Comparison of ENCODE assay signal across 8 mouse cellular contexts in genomic region chr1:180777289-180777659, GRCm38 (mm10). TPM values are rescaled to one million over a fixed set of nuclear protein-coding genes. Genes with fewer than 3 reads are reported as not detected.
DNase-seq lines count a peak whose midpoint lies in the region; ATAC-seq and TF ChIP-seq lines count a peak whose summit lies in the region.

No protein-coding gene starts in this region.

- no peak for DNase-seq in layer of hippocampus, adult 2 months (ENCODE audit: low spot score in 2 of 2)
- no peak for DNase-seq in layer of hippocampus, adult 9-11 months
- no peak for DNase-seq in spleen, adult 18-20 months
- DNase-seq in frontal cortex, postnatal 10 days (ENCODE audit: low spot score in 2 of 2): no peak
- no peak for DNase-seq in frontal cortex, postnatal 25 days (ENCODE audit: low spot score in 2 of 2)

- WGBS in embryonic facial prominence, embryonic 13.5 days: 3% methylated on average over 10 of the region's 10 CpGs
- WGBS in intestine, postnatal 0 days: 2% methylated on average over 10 of the region's 10 CpGs
- 7% methylated on average over 10 of the region's 10 CpGs for WGBS in neural tube, embryonic 12.5 days

- peak overlapping the region; percentile 93 for H3K4me2 ChIP-seq in embryonic facial prominence, embryonic 13.5 days
- H3K4me2 ChIP-seq in intestine, postnatal 0 days (replicated peaks; ENCODE audit: low read depth): peak overlapping the region; percentile 74
- H3K4me2 ChIP-seq in neural tube, embryonic 12.5 days (replicated peaks): peak overlapping the region; percentile 71

- H3K4me3 ChIP-seq in layer of hippocampus, adult 2 months: peak overlapping the region; percentile 92
- peak overlapping the region; percentile 73 for H3K4me3 ChIP-seq in embryonic facial prominence, embryonic 13.5 days
- peak overlapping the region; percentile 48 for H3K4me3 ChIP-seq in intestine, postnatal 0 days (ENCODE audit: low read depth, low read length)
- H3K4me3 ChIP-seq in neural tube, embryonic 12.5 days: peak overlapping the region; percentile 55

- peak overlapping the region; percentile 89 for H3K9ac ChIP-seq in embryonic facial prominence, embryonic 13.5 days
- H3K9ac ChIP-seq in intestine, postnatal 0 days (ENCODE audit: low read depth, low read length): peak overlapping the region; percentile 67
- H3K9ac ChIP-seq in neural tube, embryonic 12.5 days: peak overlapping the region; percentile 73

- ATAC-seq in embryonic facial prominence, embryonic 13.5 days (ENCODE audit: insufficient number of reproducible peaks, insufficient read depth, low FRiP score, low TSS enrichment, low read depth): no peak
- 0 out of 2 replicates have a peak, but pooled peaks have one; percentile 1 for ATAC-seq in intestine, postnatal 0 days
- ATAC-seq in neural tube, embryonic 12.5 days (ENCODE audit: low FRiP score, low read depth): peak; percentile 23; the same call in 1 of the 2 replicates

- H3K9me3 ChIP-seq in embryonic facial prominence, embryonic 13.5 days: peaks cover 4% of the 10 kb centered on the region; the same call in 1 of the 2 replicates
- no peaks in the 10 kb centered on the region for H3K9me3 ChIP-seq in intestine, postnatal 0 days (ENCODE audit: control insufficient read depth)
- 0 out of 2 replicates have a peak, but pooled peaks cover 5% of the 10 kb centered on the region for H3K9me3 ChIP-seq in neural tube, embryonic 12.5 days

- H3K36me3 ChIP-seq in embryonic facial prominence, embryonic 13.5 days: no peaks in the 10 kb centered on the region
- H3K36me3 ChIP-seq in intestine, postnatal 0 days (ENCODE audit: control insufficient read depth, insufficient read depth): no peaks in the 10 kb centered on the region
- no peaks in the 10 kb centered on the region for H3K36me3 ChIP-seq in neural tube, embryonic 12.5 days

- no peak for TF ChIP-seq CTCF in layer of hippocampus, adult 2 months (conservative IDR thresholded peaks at IDR 0.05)
- no peak for TF ChIP-seq CTCF in intestine, postnatal 0 days (IDR thresholded peaks at IDR 0.05; ENCODE audit: low read depth)

- H3K27me3 ChIP-seq in embryonic facial prominence, embryonic 13.5 days: no peaks in the 10 kb centered on the region; the same call in 1 of the 2 replicates
- H3K27me3 ChIP-seq in intestine, postnatal 0 days (replicated peaks; ENCODE audit: control insufficient read depth, insufficient read depth, low read length): no peaks in the 10 kb centered on the region
- H3K27me3 ChIP-seq in neural tube, embryonic 12.5 days (replicated peaks): no peaks in the 10 kb centered on the region

- peak overlapping the region; percentile 95 for H3K27ac ChIP-seq in layer of hippocampus, adult 2 months
- H3K27ac ChIP-seq in embryonic facial prominence, embryonic 13.5 days: peak overlapping the region; percentile 96
- peak overlapping the region; percentile 96 for H3K27ac ChIP-seq in intestine, postnatal 0 days (ENCODE audit: low read depth, low read length)
- H3K27ac ChIP-seq in neural tube, embryonic 12.5 days: 0 out of 2 replicates have a peak overlapping the region, but pooled peaks have one; percentile 39

- peaks cover 14% of the 10 kb centered on the region for H3K4me1 ChIP-seq in embryonic facial prominence, embryonic 13.5 days
- H3K4me1 ChIP-seq in intestine, postnatal 0 days (replicated peaks; ENCODE audit: control insufficient read depth, insufficient read depth, low read length): peaks cover 11% of the 10 kb centered on the region; the same call in 1 of the 2 replicates
- H3K4me1 ChIP-seq in neural tube, embryonic 12.5 days: peaks cover 15% of the 10 kb centered on the region

RNA-seq across cellular contexts. Expression of gene H3f3a, which starts 36.5 kb away (rescaled TPM):
- total RNA-seq in layer of hippocampus, adult 2 months (2021): 100 to 1,000 TPM; 319 to 351 TPM
- polyA plus RNA-seq in embryonic facial prominence, embryonic 13.5 days (2015; fragmentation: Nextera tagmentation; extraction: Ambion mirVana): 2,801 and 3,318 TPM in 2 replicates
- polyA plus RNA-seq in intestine, postnatal 0 days (2015; fragmentation: Nextera tagmentation; extraction: Ambion mirVana): 1,056 and 1,104 TPM in 2 replicates
- 3,506 and 3,654 TPM in 2 replicates for polyA plus RNA-seq in neural tube, embryonic 12.5 days (2016; fragmentation: Nextera tagmentation; extraction: Ambion mirVana)

RNA-seq across cellular contexts. Expression of gene Acbd3, which starts 51.4 kb away (rescaled TPM):
- total RNA-seq in layer of hippocampus, adult 2 months (2021): 10 to 100 TPM; 32.6 to 34.4 TPM
- polyA plus RNA-seq in embryonic facial prominence, embryonic 13.5 days (2015; fragmentation: Nextera tagmentation; extraction: Ambion mirVana): 24.1 and 25.5 TPM in 2 replicates
- polyA plus RNA-seq in intestine, postnatal 0 days (2015; fragmentation: Nextera tagmentation; extraction: Ambion mirVana): 16.9 and 18.4 TPM in 2 replicates
- 27.9 and 31.0 TPM in 2 replicates for polyA plus RNA-seq in neural tube, embryonic 12.5 days (2016; fragmentation: Nextera tagmentation; extraction: Ambion mirVana)

Comparison
In these comparisons a context has a peak if more than half of its experiments do, and no peak if none do; other contexts are left out.
1. H3K27ac ChIP-seq: peak in every context shown above with its lines; median percentile 96 in embryonic facial prominence, embryonic 13.5 days; 96 in intestine, postnatal 0 days; 95 in layer of hippocampus, adult 2 months; 39 in neural tube, embryonic 12.5 days.